Mouse (Mus musculus): ENCODE results near the gene Vsx2. TPM values are rescaled to one million over a fixed set of nuclear protein-coding genes. Genes with fewer than 3 reads are reported as not detected.

The Vsx2 gene
- total RNA-seq, 1 experiment from 2014 or later: not detected

Other genes with a start within 250 kb of the Vsx2 start
- 95.0 and 97.5 TPM in 2 replicates for gene Coq6, start 208.1 kb upstream of the Vsx2 start, total RNA-seq (2021)
- 2.0 and 3.0 TPM in 2 replicates for gene Fam161b, start 207.9 kb upstream of the Vsx2 start, total RNA-seq (2021)
- 81.4 and 86.0 TPM in 2 replicates for gene Entpd5, start 160.7 kb upstream of the Vsx2 start, total RNA-seq (2021)
- gene Bbof1, start 160.7 kb upstream of the Vsx2 start, total RNA-seq (2021): 3.9 and 7.2 TPM in 2 replicates
- gene Rnf113a2, start 152.6 kb upstream of the Vsx2 start, total RNA-seq (2021): 17.1 and 20.8 TPM in 2 replicates
- gene Aldh6a1, start 118.8 kb upstream of the Vsx2 start, total RNA-seq (2021): 232 and 242 TPM in 2 replicates
- 11.6 and 15.2 TPM in 2 replicates for gene Lin52, start 118.3 kb upstream of the Vsx2 start, total RNA-seq (2021)
- gene Abcd4, start 47.7 kb downstream of the Vsx2 start, total RNA-seq (2021): 10.7 and 13.2 TPM in 2 replicates
- not detected in 2 replicates for gene Vrtn, start 71.3 kb downstream of the Vsx2 start, total RNA-seq (2021)
- 0.49 TPM in 1 of 2 replicates, not detected in the other for gene Syndig1l, start 129.1 kb downstream of the Vsx2 start, total RNA-seq (2021)
- gene Npc2, start 203.4 kb downstream of the Vsx2 start, total RNA-seq (2021): 57.2 and 67.4 TPM in 2 replicates
- 98.2 and 115 TPM in 2 replicates for gene Isca2, start 203.5 kb downstream of the Vsx2 start, total RNA-seq (2021)

Data from adrenal gland, postnatal 14 days (tissue).